Mouse (Mus musculus): Measurements from ENCODE around the gene Masp1. TPM values are rescaled to one million over a fixed set of nuclear protein-coding genes. Genes with fewer than 3 reads are reported as not detected.
A peak's percentile ranks its signal among the peaks of the same experiment; 100 is the strongest.

The Masp1 gene
- polyA plus RNA-seq, 1 experiment from 2014 or later, result 31.1 TPM

GRCm38 (mm10) chr16:23505904-23506687, 14.5 kb downstream of the Masp1 start:
- Histone ChIP-seq H3K9ac (no peak overlapping the region), H3K9me3 (no peaks in the 10 kb centered on the region), H3K4me2 (no peak overlapping the region), H3K4me3 (no peak overlapping the region), H3K4me1 (peaks cover 21% of the 10 kb centered on the region), H3K27me3 (replicated peaks) (no peaks in the 10 kb centered on the region), H3K36me3 (replicated peaks) (no peaks in the 10 kb centered on the region), H3K27ac (peak overlapping the region; percentile 63; the same call in 1 of the 2 replicates)
- WGBS, result 60% methylated on average over 11 of the region's 11 CpGs
- no peak for ATAC-seq (replicated peaks)

- peaks cover 21% of the 10 kb centered on the region for H3K4me1 ChIP-seq
- 7% methylated on average over 3 of the region's 3 CpGs for WGBS
- H3K36me3 ChIP-seq (replicated peaks), result no peaks in the 10 kb centered on the region
- no peak overlapping the region for H3K4me3 ChIP-seq
- H3K9me3 ChIP-seq, result no peaks in the 10 kb centered on the region
- peak; percentile 94 for ATAC-seq (replicated peaks)
- no peaks in the 10 kb centered on the region for H3K27me3 ChIP-seq (replicated peaks)
- H3K9ac ChIP-seq, result no peak overlapping the region
- peak overlapping the region; percentile 63 for H3K27ac ChIP-seq
- no peak overlapping the region for H3K4me2 ChIP-seq
These were observed 16.3 kb downstream of the Masp1 start for GRCm38 (mm10) chr16:23504320-23504744.

GRCm38 (mm10) chr16:23503351-23503750, 17.3 kb downstream of the Masp1 start:
- whole genome bisulfite sequencing, result 64% methylated on average over 4 of the region's 4 CpGs
- peaks cover 21% of the 10 kb centered on the region for H3K4me1 ChIP-seq
- H3K4me3 ChIP-seq, result no peak overlapping the region
- ATAC-seq (replicated peaks), result no peak
- H3K9ac ChIP-seq, result no peak overlapping the region
- H3K36me3 ChIP-seq (replicated peaks), result no peaks in the 10 kb centered on the region
- H3K4me2 ChIP-seq, result no peak overlapping the region
- H3K27me3 ChIP-seq (replicated peaks), result no peaks in the 10 kb centered on the region
- H3K9me3 ChIP-seq, result no peaks in the 10 kb centered on the region
- H3K27ac ChIP-seq, result no peak overlapping the region

- Histone ChIP-seq H3K36me3 (replicated peaks) (no peaks in the 10 kb centered on the region), H3K4me1 (peaks cover 23% of the 10 kb centered on the region), H3K27me3 (replicated peaks) (no peaks in the 10 kb centered on the region), H3K9me3 (no peaks in the 10 kb centered on the region), H3K4me2 (no peak overlapping the region), H3K9ac (no peak overlapping the region), H3K27ac (no peak overlapping the region), H3K4me3 (no peak overlapping the region)
- 89% methylated on average over 3 of the region's 3 CpGs for WGBS
- no peak for ATAC-seq (replicated peaks)
These were observed 18.1 kb downstream of the Masp1 start for GRCm38 (mm10) chr16:23502478-23502877.

GRCm38 (mm10) chr16:23501288-23501687, 19.3 kb downstream of the Masp1 start:
- H3K4me1 ChIP-seq, result peaks cover 26% of the 10 kb centered on the region
- no peak overlapping the region for H3K9ac ChIP-seq
- H3K27ac ChIP-seq, result no peak overlapping the region
- H3K4me2 ChIP-seq, result no peak overlapping the region
- H3K36me3 ChIP-seq (replicated peaks), result no peaks in the 10 kb centered on the region
- no peak overlapping the region for H3K4me3 ChIP-seq
- no peaks in the 10 kb centered on the region for H3K9me3 ChIP-seq
- 87% methylated on average over 2 of the region's 2 CpGs for WGBS
- ATAC-seq (replicated peaks), result no peak
- no peaks in the 10 kb centered on the region for H3K27me3 ChIP-seq (replicated peaks)

- H3K4me2 ChIP-seq, result no peak overlapping the region
- peaks cover 21% of the 10 kb centered on the region for H3K4me1 ChIP-seq
- H3K4me3 ChIP-seq, result no peak overlapping the region
- H3K9ac ChIP-seq, result no peak overlapping the region
- no peaks in the 10 kb centered on the region for H3K27me3 ChIP-seq (replicated peaks)
- no peak for ATAC-seq (replicated peaks)
- H3K27ac ChIP-seq, result no peak overlapping the region
- WGBS, result 82% methylated on average over 5 of the region's 5 CpGs
- H3K36me3 ChIP-seq (replicated peaks), result no peaks in the 10 kb centered on the region
- H3K9me3 ChIP-seq, result no peaks in the 10 kb centered on the region
These were observed 20.1 kb downstream of the Masp1 start for GRCm38 (mm10) chr16:23500558-23500957.

- 0 out of 2 replicates have a peak, but pooled peaks cover 5% of the 10 kb centered on the region for H3K4me1 ChIP-seq
- no peak overlapping the region for H3K27ac ChIP-seq
- H3K36me3 ChIP-seq (replicated peaks), result no peaks in the 10 kb centered on the region
- no peak overlapping the region for H3K4me3 ChIP-seq
- WGBS, result 78% methylated on average over 7 of the region's 7 CpGs
- H3K27me3 ChIP-seq (replicated peaks), result no peaks in the 10 kb centered on the region
- H3K4me2 ChIP-seq, result no peak overlapping the region
- H3K9me3 ChIP-seq, result no peaks in the 10 kb centered on the region
- no peak overlapping the region for H3K9ac ChIP-seq
- ATAC-seq (replicated peaks), result no peak
These were observed 21.9 kb downstream of the Masp1 start for GRCm38 (mm10) chr16:23498691-23499131.

GRCm38 (mm10) chr16:23497881-23498280, 22.7 kb downstream of the Masp1 start:
- 0 out of 2 replicates have a peak, but pooled peaks cover 5% of the 10 kb centered on the region for H3K4me1 ChIP-seq
- H3K9ac ChIP-seq, result no peak overlapping the region
- ATAC-seq (replicated peaks), result no peak
- H3K9me3 ChIP-seq, result no peaks in the 10 kb centered on the region
- 72% methylated on average over 1 of the region's 1 CpGs for WGBS
- H3K27me3 ChIP-seq (replicated peaks), result no peaks in the 10 kb centered on the region
- no peak overlapping the region for H3K4me3 ChIP-seq
- H3K36me3 ChIP-seq (replicated peaks), result no peaks in the 10 kb centered on the region
- H3K27ac ChIP-seq, result no peak overlapping the region
- H3K4me2 ChIP-seq, result no peak overlapping the region

GRCm38 (mm10) chr16:23497440-23497839, 23.2 kb downstream of the Masp1 start:
- no peak overlapping the region for H3K4me3 ChIP-seq
- H3K4me2 ChIP-seq, result no peak overlapping the region
- WGBS, result 25% methylated on average over 3 of the region's 3 CpGs
- no peak for ATAC-seq (replicated peaks)
- no peaks in the 10 kb centered on the region for H3K9me3 ChIP-seq
- no peaks in the 10 kb centered on the region for H3K27me3 ChIP-seq (replicated peaks)
- H3K9ac ChIP-seq, result no peak overlapping the region
- 0 out of 2 replicates have a peak, but pooled peaks cover 5% of the 10 kb centered on the region for H3K4me1 ChIP-seq
- no peak overlapping the region for H3K27ac ChIP-seq
- no peaks in the 10 kb centered on the region for H3K36me3 ChIP-seq (replicated peaks)

- no peak for ATAC-seq (replicated peaks)
- Histone ChIP-seq H3K9ac (no peak overlapping the region), H3K4me3 (no peak overlapping the region), H3K4me2 (no peak overlapping the region), H3K27me3 (replicated peaks) (no peaks in the 10 kb centered on the region), H3K9me3 (no peaks in the 10 kb centered on the region), H3K27ac (no peak overlapping the region), H3K36me3 (replicated peaks) (no peaks in the 10 kb centered on the region), H3K4me1 (0 out of 2 replicates have a peak, but pooled peaks cover 5% of the 10 kb centered on the region)
- 71% methylated on average over 8 of the region's 8 CpGs for WGBS
These were observed 24.2 kb downstream of the Masp1 start for GRCm38 (mm10) chr16:23496245-23496924.

- Histone ChIP-seq H3K9me3 (no peaks in the 10 kb centered on the region), H3K4me1 (0 out of 2 replicates have a peak, but pooled peaks cover 5% of the 10 kb centered on the region), H3K9ac (no peak overlapping the region), H3K27me3 (replicated peaks) (no peaks in the 10 kb centered on the region), H3K4me3 (no peak overlapping the region), H3K27ac (no peak overlapping the region), H3K4me2 (no peak overlapping the region), H3K36me3 (replicated peaks) (no peaks in the 10 kb centered on the region)
- WGBS, result 84% methylated on average over 4 of the region's 4 CpGs
- no peak for ATAC-seq (replicated peaks)
These were observed 27.8 kb downstream of the Masp1 start for GRCm38 (mm10) chr16:23492783-23493182.

GRCm38 (mm10) chr16:23483292-23483691, 37.3 kb downstream of the Masp1 start:
- H3K9me3 ChIP-seq, result no peaks in the 10 kb centered on the region
- no peaks in the 10 kb centered on the region for H3K36me3 ChIP-seq (replicated peaks)
- WGBS, result 87% methylated on average over 10 of the region's 10 CpGs
- no peak overlapping the region for H3K4me2 ChIP-seq
- no peak overlapping the region for H3K27ac ChIP-seq
- no peak overlapping the region for H3K4me3 ChIP-seq
- H3K9ac ChIP-seq, result no peak overlapping the region
- no peaks in the 10 kb centered on the region for H3K27me3 ChIP-seq (replicated peaks)
- ATAC-seq (replicated peaks), result no peak
- no peaks in the 10 kb centered on the region for H3K4me1 ChIP-seq

Data from midbrain, embryonic 15.5 days (tissue).